Mouse (Mus musculus) kidney, adult 10 weeks (tissue): ENCODE measurements around the gene Ewsr1. TPM values are rescaled to one million over a fixed set of nuclear protein-coding genes. Genes with fewer than 3 reads are reported as not detected.

ENCODE experiments used
- polyA plus RNA-seq: library from polyadenylated mRNA; stranded (reverse); fragments of 350-450 nt; fragmentation: Illumina TruSeq; extraction: RNeasy Lipid Tissue Mini Kit (QIAGEN cat#74804); gene quantifications from one replicate; pipeline ENCODE4 v1.2.3, GENCODE M21; 2014; ENCODE audit warnings: low read depth, low replicate concordance

The Ewsr1 gene
- polyA plus RNA-seq, result 150 TPM

GRCm38 (mm10) chr11:5098736-5099542, at the start of gene Ewsr1, which contains the start of gene Rhbdd3:
Gene Ewsr1, minus strand, starts transcription at chr11:5099266.
Gene Rhbdd3, plus strand, starts transcription at chr11:5098926.

GRCm38 (mm10) chr11:5065056-5065821, 33.8 kb downstream of the Ewsr1 start, which contains the start of gene Gas2l1:
Gene Gas2l1, minus strand, starts transcription at chr11:5065327.

GRCm38 (mm10) chr11:5057856-5058641, 41.0 kb downstream of the Ewsr1 start, which contains the start of gene Rasl10a:
Gene Rasl10a, plus strand, starts transcription at chr11:5058128.

Other genes with a start within 250 kb of the Ewsr1 start
- 109 TPM for gene Nf2, start 249.7 kb downstream of the Ewsr1 start, polyA plus RNA-seq
- 117 TPM for gene Nipsnap1, start 225.3 kb downstream of the Ewsr1 start, polyA plus RNA-seq
- 5.7 TPM for gene Thoc5, start 203.9 kb downstream of the Ewsr1 start, polyA plus RNA-seq
- not detected for gene Nefh, start 151.2 kb downstream of the Ewsr1 start, polyA plus RNA-seq
- 103 TPM for gene Ap1b1, start 112.4 kb downstream of the Ewsr1 start, polyA plus RNA-seq
- 0.44 TPM for gene Rasl10a, start 41.1 kb downstream of the Ewsr1 start, polyA plus RNA-seq
- 0.69 TPM for gene Gas2l1, start 33.9 kb downstream of the Ewsr1 start, polyA plus RNA-seq
- not detected for gene Rhbdd3, start 340 bp downstream of the Ewsr1 start, polyA plus RNA-seq
- not detected for gene Emid1, start 53.0 kb upstream of the Ewsr1 start, polyA plus RNA-seq
- 3.3 TPM for gene Kremen1, start 162.3 kb upstream of the Ewsr1 start, polyA plus RNA-seq